Mouse (Mus musculus) kidney, postnatal 10 days (tissue): Measurements from ENCODE around the gene Tmem252.
"Not testable (repeated sequence)": the region's sequence is repeated elsewhere in the genome, so short reads cannot be mapped to it uniquely, and the experiment has no call there.

Experiments
- DNase-seq: peaks from one replicate; pipeline ENCODE4 v3.0.0; 2021; ENCODE audit warnings: mixed read lengths

Gene Tmem252

DNA sequence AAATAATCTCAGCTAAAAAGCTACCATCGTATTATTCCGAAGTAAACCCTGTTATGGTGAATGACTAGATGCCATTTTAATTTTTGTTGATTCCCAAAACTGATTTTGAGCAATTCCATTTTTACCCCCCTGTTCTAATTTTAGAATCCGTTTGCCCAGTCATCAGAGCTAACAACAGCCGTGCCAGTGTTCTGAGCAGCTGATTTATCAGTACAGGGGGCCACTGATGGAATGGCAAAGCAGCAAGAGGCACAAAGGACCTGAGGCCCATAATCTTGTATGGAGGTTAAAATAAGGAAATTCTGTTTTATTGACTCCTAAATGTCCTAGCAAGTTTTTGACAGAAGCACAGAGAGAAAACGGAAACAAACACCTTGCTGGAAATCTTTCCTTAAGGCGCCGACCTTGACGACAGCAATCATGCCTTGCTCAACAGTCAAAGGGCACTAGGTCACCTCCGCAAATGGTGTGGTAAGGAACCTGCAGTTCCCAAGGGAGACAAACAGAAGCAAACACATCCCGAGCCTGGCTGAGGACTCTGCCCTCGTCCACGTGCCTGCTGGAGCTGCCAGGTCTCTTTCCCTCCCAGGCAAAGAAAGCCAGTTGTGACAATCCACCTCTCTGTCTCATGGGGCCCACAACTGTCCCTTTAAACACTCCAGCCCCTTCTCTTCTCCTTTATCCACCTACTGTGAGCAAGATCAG lies 9.4 kb downstream of the Tmem252 start:
- peak; percentile 57 for DNase-seq

DNA sequence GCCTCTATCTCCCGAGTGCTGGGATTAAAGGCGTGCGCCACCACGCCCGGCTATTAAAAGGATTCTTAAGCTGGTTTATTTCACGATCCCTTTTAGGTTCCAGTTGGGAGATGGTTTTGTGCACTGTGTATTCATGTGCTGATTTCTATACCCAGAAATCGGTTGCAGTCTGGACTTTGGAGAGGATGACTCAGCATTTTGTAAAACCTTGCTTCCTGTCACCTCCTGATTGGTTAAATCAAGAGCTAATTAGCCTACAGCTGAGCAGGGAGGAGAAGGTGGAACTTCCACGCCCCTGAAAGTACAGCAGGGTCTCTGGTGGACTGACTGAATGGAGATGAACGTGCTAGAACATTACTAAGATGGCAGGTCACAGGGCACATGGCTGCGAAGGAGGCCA lies 12.6 kb downstream of the Tmem252 start:
- no peak for DNase-seq

- DNase-seq, result no peak
Observed at GRCm38 (mm10) chr19:24688327-24688726, 14.5 kb downstream of the Tmem252 start.

DNA sequence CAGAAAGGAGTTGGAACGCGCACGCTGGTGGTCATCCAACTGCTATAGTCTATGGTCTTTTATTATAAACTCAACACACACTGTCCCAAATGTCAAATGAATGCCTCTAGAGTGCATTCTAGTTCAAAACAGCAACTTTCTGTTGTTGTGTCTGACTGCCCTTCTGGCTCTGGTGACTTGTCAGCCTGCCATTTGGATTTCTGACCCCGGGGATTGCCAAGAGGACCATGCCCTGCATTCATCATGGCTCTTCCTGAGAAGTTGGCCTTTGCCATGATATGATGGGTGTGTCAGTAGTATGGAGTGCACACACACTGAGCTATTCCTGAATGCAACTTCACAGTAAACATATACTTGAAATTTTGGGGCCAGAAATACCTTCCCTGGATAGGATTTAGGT lies 15.7 kb downstream of the Tmem252 start:
- DNase-seq, result no peak

DNA sequence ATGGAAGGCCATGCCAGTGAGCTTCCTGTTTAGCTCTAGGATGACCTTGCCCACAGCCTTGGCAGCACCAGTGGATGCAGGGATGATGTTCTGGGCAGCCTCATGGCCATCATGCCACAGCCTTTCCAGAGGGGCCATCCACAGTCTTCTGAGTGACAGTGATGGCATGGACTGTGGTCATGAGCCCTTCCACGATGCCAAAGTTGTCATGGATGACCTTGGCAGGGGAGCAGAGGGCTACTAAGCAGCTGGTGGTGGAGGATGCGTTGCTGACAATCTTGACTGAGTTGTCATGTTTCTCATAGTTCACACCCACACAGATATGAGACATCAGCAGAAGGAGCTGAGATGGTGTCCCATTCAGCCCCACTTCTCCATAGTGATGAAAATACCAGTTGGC lies 18.9 kb downstream of the Tmem252 start:
- DNase-seq, result no peak

DNA sequence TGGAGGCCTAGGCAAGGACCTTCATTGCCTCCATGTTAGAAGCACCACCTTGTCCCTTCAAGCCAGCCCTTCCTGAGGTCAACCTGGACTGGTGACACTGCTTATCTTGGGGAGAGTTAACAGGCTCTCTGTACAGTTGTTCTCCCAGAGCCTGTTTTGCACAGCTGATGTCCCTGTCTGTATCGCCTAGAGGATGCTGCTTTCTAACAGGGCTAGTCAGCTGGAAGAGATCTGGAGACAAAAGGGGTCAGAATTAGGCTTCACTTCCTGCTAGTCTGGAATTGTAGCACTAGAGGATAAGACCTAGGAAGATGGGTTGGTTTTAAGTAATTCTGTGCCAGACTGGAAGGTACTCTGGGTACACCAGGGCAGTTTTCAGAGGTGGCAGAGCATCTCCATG lies 24.1 kb downstream of the Tmem252 start:
- DNase-seq, result no peak

GRCm38 (mm10) chr19:24698651-24699050 lies 24.8 kb downstream of the Tmem252 start:
- no peak for DNase-seq

GRCm38 (mm10) chr19:24699196-24699595 lies 25.4 kb downstream of the Tmem252 start:
- peak; percentile 75 for DNase-seq

DNA sequence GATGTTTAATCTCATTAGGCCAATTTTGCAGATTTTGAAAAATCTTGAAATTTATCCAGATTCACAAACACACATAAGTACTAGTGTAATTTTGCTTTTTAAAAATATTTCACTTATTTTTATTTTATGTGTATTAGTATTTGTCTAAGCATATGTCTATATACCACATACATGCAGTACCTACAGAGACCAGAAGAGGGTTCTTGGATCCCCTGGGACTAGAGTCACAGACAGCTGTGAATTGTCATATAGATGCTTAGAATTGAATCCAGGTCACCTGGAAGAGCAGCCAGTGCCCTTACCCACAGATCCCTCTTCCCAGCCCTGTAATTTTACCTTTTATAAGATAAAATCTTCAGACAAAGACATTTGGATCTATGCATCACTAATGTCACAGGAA lies 26.1 kb downstream of the Tmem252 start:
- DNase-seq, result no peak

DNA sequence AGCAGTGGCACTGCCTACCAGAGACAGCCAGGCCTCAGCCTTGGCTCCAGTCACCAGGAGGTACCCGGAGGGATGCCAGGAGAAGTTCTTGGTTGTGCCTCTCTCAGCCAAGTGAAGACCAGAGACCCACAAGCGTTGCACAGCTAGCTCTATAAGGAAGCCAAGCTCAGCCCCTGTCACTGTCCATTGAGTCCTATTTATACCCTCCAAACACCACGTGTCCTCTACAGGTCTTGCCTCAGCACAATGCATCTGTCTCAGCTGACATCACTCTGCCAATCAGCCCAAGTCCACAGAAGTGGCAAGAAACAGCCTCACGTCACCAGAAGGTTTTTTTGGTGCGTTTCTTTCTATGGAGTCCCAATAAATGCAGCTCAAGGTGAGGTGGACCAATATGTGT lies 26.9 kb downstream of the Tmem252 start:
- DNase-seq, result no peak

GRCm38 (mm10) chr19:24701716-24702115 lies 27.9 kb downstream of the Tmem252 start:
- peak; percentile 53 for DNase-seq

DNA sequence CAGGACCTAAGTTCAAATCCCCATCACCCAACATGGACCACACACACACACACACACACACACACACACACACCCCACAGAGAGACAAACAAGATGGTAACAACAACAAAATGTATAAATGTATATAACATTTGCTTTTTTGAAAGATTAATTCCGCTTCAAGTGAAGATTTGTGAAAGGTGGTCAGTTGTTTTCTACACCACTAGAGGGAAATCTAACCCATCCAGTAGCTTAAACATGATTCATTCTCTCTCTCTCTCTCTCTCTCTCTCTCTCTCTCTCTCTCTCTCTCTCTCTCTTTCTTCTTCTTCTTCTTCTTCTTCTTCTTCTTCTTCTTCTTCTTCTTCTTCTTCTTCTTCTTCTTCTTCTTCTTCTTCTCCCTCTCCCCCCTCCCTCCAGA lies 29.4 kb downstream of the Tmem252 start:
- DNase-seq, result not testable (repeated sequence)

DNA sequence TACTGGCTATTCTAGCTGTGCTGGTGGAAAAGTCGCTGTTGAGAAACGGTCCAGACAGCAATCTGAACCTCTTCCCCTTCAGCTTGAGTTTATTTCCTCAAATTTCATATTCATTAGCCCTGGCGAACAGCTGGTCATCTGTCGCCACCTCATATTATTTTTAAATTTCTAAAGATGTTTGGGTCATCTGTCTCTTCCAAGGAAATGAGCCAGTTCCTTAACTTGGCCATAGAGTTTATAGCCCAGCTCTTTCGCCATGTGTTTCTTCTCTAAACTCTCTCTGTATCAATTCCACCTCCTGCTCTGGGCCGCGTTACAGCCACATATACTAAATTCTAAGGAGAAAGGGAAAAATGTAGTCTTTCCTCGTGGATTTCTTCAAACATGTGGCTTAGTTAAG lies 29.9 kb downstream of the Tmem252 start:
- peak; percentile 27 for DNase-seq

DNA sequence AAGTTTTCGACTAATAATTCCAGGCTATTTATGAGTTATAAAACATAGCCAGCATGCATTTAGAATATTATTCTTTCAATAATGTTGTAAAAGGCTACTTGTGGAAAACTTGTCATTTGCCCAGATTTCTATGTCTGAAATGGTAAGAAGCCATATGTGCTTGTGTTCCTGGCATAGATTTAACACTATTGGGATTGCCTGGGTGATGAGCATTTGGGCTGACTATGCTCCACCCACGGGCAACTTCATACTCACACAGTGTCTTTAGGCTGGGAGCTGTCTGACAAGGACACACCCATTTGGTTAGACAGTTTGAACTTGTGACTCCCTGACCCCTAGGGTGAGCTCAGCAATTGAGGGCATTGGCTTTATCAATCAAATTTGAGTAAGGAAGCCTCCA lies 30.5 kb downstream of the Tmem252 start:
- no peak for DNase-seq

- peak; percentile 58 for DNase-seq
Observed at GRCm38 (mm10) chr19:24705395-24705794, 31.6 kb downstream of the Tmem252 start.

DNA sequence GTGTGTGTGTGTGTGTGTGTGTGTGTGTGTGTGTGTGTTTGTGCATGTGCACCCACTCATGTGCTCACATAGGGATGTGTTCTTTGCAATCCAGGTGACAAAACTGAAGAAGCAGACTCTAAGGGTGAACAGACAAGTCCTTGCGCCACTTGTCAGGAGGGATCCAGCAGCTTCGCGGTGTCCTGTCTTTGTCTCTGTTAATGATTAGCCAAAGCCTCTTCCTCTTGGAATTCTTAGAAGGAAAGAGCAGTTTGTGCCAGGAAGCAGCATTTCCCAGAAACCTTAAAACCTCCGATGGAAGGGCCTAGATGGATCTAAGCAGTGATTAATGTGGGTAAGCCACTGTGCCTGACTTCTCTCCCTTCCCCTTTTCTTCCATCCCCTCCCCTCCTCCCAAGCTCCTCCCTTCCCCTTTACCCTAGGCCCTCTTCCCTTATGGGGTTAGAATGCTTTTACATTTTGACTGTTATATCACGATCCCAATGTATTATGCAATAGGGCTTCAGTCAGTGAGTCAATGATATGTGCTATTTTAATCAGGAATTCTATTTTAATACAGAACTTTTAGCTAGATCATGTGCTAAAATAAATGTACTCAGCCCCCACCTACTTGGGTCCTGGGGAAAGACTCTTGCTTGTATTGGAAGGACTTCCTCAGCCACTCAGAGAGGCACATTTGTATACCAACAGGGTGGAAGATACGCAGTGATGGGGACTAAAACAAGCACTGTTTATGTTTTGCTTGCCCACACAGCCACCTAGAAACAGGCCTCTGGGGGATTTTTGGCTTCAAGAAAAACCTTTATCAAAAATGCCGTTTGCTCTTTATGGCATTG lies 33.5 kb downstream of the Tmem252 start:
- no peak for DNase-seq

- DNase-seq, result no peak
Observed at GRCm38 (mm10) chr19:24708032-24708431, 34.2 kb downstream of the Tmem252 start.

- DNase-seq, result no peak
Observed at GRCm38 (mm10) chr19:24716303-24717097, 42.7 kb downstream of the Tmem252 start.

GRCm38 (mm10) chr19:24718021-24718420 lies 44.2 kb downstream of the Tmem252 start:
- no peak for DNase-seq

DNA sequence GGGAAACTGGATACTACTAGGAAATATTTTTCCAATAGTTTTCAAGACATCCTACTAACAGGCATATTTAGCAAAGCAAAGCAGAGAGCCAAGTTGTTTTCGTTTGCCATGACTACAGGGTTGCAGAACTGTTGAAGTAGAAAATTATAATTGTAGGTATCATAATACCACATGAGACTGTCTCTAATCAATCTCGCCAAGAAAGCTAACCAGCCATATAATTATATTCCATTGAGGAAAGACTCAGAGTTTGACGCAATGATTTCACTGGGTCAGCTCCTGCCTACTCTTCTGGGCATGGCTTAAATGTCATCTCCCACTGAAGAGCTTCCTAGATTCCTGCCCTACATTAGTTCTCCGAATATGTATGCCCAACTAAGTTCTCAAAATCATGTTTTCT lies 45.7 kb downstream of the Tmem252 start:
- no peak for DNase-seq

GRCm38 (mm10) chr19:24720448-24720847 lies 46.6 kb downstream of the Tmem252 start:
- no peak for DNase-seq

DNA sequence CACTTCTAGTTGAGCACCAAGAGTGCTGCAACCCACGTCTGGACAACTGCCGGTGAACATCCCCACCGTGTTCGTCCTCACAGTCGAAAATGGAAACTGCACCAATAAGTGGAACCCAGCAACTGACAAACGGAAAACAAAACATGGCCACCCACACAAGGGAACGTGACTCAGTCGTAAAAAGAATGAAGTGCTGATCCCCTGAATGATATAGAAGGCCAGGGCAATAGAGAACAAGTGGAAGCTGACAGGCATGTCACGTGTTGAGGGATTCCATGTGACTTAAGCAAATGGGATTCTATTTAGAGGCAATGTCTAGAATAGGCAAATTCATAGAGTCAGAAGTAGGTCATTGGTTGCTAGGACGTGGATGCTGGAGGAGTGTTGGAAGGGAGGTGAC lies 50.6 kb downstream of the Tmem252 start:
- no peak for DNase-seq

DNA sequence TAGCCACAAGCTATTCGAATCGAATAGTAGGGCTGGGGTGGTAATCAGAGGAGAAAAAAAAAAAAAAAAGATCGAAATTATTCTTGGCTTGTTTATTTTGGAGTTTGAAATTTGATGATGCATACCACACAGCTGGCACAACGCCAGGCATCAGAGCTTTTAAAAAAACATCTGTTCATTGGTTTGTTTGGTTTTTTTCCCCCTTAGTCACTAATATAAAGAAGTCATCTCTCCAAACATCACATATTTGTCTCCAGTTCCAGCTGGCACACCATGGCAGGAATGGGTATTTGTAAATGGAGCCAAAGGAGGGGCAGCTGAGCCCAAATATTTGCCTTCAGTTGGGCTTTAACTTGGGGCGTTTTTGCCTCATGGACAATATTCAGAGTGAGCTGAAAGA lies 56.9 kb downstream of the Tmem252 start:
- peak; percentile 64 for DNase-seq
